In genomic region chr17:17828191-17828981, GRCm38 (mm10) we compare ENCODE assay signal across 9 mouse cellular contexts. TPM values are rescaled to one million over a fixed set of nuclear protein-coding genes. Genes with fewer than 3 reads are reported as not detected.
DNase-seq lines count a peak whose midpoint lies in the region; ATAC-seq and TF ChIP-seq lines count a peak whose summit lies in the region.
"Had no signal": no experiment of that assay in that cellular context is flagged by ENCODE, and none has a peak within 500 bp of the region (broad histone marks: within the 10 kb centered on the region; RNA-seq: fewer than 3 reads in every experiment).

No protein-coding gene starts in this region.

- peak overlapping the region; percentile 90 for H3K4me2 ChIP-seq in embryonic facial prominence, embryonic 12.5 days (replicated peaks)
- H3K4me2 ChIP-seq in heart, embryonic 11.5 days, result peak overlapping the region; percentile 87
- peak overlapping the region; percentile 63 for H3K4me2 ChIP-seq in kidney, embryonic 14.5 days (replicated peaks; ENCODE audit: low read depth, low read length)

- DNase-seq in adrenal gland, adult 2 months, result peak; percentile 65
- peak; percentile 52 for DNase-seq in lung, adult 2 months
- peak; percentile 63 for DNase-seq in ovary, postnatal 36 days (ENCODE audit: low spot score)

- peaks cover 26% of the 10 kb centered on the region for H3K36me3 ChIP-seq in E14TG2a.4 (ENCODE audit: insufficient read depth, low read length)
- H3K36me3 ChIP-seq in embryonic facial prominence, embryonic 12.5 days, result peaks cover 22% of the 10 kb centered on the region
- H3K36me3 ChIP-seq in heart, embryonic 11.5 days (ENCODE audit: control insufficient read depth, insufficient read depth, low read length), result peaks cover 6% of the 10 kb centered on the region; the same call in 1 of the 2 replicates
- H3K36me3 ChIP-seq in kidney, embryonic 14.5 days (ENCODE audit: control insufficient read depth, insufficient read depth, low read length), result peaks cover 19% of the 10 kb centered on the region

- H3K9me3 ChIP-seq in E14TG2a.4 (ENCODE audit: low read length), result no peaks in the 10 kb centered on the region
- H3K9me3 ChIP-seq in embryonic facial prominence, embryonic 12.5 days, result no peaks in the 10 kb centered on the region
- H3K9me3 ChIP-seq in heart, embryonic 11.5 days (replicated peaks; ENCODE audit: control insufficient read depth, low read length), result no peaks in the 10 kb centered on the region
- H3K9me3 ChIP-seq in kidney, embryonic 14.5 days (ENCODE audit: control insufficient read depth, low read length), result no peaks in the 10 kb centered on the region

- H3K9ac ChIP-seq in embryonic facial prominence, embryonic 12.5 days, result peak overlapping the region; percentile 94
- H3K9ac ChIP-seq in heart, embryonic 11.5 days (ENCODE audit: low read depth, low read length), result peak overlapping the region; percentile 76
- peak overlapping the region; percentile 74 for H3K9ac ChIP-seq in kidney, embryonic 14.5 days (ENCODE audit: low read depth, low read length)

- peak overlapping the region; percentile 100 for H3K27ac ChIP-seq in embryonic facial prominence, embryonic 12.5 days
- peak overlapping the region; percentile 98 for H3K27ac ChIP-seq in heart, embryonic 11.5 days (ENCODE audit: low read depth, low read length)
- peak overlapping the region; percentile 99 for H3K27ac ChIP-seq in kidney, embryonic 14.5 days (ENCODE audit: low read depth, low read length)

- peaks cover 48% of the 10 kb centered on the region for H3K4me1 ChIP-seq in E14TG2a.4 (replicated peaks; ENCODE audit: low read depth, low read length)
- H3K4me1 ChIP-seq in embryonic facial prominence, embryonic 12.5 days, result peaks cover 34% of the 10 kb centered on the region
- H3K4me1 ChIP-seq in heart, embryonic 11.5 days (ENCODE audit: control insufficient read depth, insufficient read depth, low read length), result peaks cover 24% of the 10 kb centered on the region
- H3K4me1 ChIP-seq in kidney, embryonic 14.5 days (ENCODE audit: control insufficient read depth, insufficient read depth, low read length), result peaks cover 33% of the 10 kb centered on the region
- H3K4me1 ChIP-seq in lung, adult 2 months (ENCODE audit: control insufficient read depth, insufficient read depth, low read length), result peaks cover 3% of the 10 kb centered on the region; the same call in 1 of the 2 replicates

- no peaks in the 10 kb centered on the region for H3K27me3 ChIP-seq in E14TG2a.4 (ENCODE audit: insufficient read depth, low read length)
- no peaks in the 10 kb centered on the region for H3K27me3 ChIP-seq in embryonic facial prominence, embryonic 12.5 days
- H3K27me3 ChIP-seq in heart, embryonic 11.5 days (ENCODE audit: control insufficient read depth, insufficient read depth, low read length), result no peaks in the 10 kb centered on the region
- H3K27me3 ChIP-seq in kidney, embryonic 14.5 days (ENCODE audit: control insufficient read depth, insufficient read depth, low read length), result no peaks in the 10 kb centered on the region

- TF ChIP-seq CTCF in E14TG2a.4 (conservative IDR thresholded peaks at IDR 0.05; ENCODE audit: low read length), result no peak
- no peak for TF ChIP-seq CTCF in lung, adult 2 months (IDR thresholded peaks at IDR 0.05; ENCODE audit: insufficient read depth, low read length)

- peak; percentile 68 for ATAC-seq in embryonic facial prominence, embryonic 12.5 days (ENCODE audit: insufficient number of reproducible peaks, insufficient read depth, low FRiP score, low TSS enrichment)
- ATAC-seq in heart, embryonic 11.5 days (replicated peaks; ENCODE audit: insufficient number of reproducible peaks, low FRiP score, low TSS enrichment), result peak; percentile 60
- peak; percentile 63 for ATAC-seq in kidney, embryonic 14.5 days (ENCODE audit: low FRiP score, low TSS enrichment)
- no peak; the same call in 1 of the 2 replicates for ATAC-seq in monocyte, adult 5-6 weeks (replicated peaks; ENCODE audit: insufficient number of reproducible peaks, low FRiP score, low TSS enrichment, poor library complexity, severe bottlenecking)

- H3K4me3 ChIP-seq in E14TG2a.4 (replicated peaks; ENCODE audit: low read length), result peak overlapping the region; percentile 87
- peak overlapping the region; percentile 81 for H3K4me3 ChIP-seq in embryonic facial prominence, embryonic 12.5 days
- H3K4me3 ChIP-seq in heart, embryonic 11.5 days (ENCODE audit: low read depth, low read length), result peak overlapping the region; percentile 59
- H3K4me3 ChIP-seq in kidney, embryonic 14.5 days (ENCODE audit: low read length), result peak overlapping the region; percentile 80
- peak overlapping the region; percentile 79 for H3K4me3 ChIP-seq in lung, adult 2 months (replicated peaks; ENCODE audit: extremely low read depth, low read depth, low read length)

- WGBS in embryonic facial prominence, embryonic 12.5 days, result 0% methylated on average over 8 of the region's 15 CpGs
- 0% methylated on average over 13 of the region's 15 CpGs for WGBS in heart, embryonic 11.5 days (ENCODE audit: insufficient replicate concordance)
- 2% methylated on average over 12 of the region's 15 CpGs for WGBS in kidney, embryonic 14.5 days
- WGBS in lung, adult 2 months, result 2% methylated on average over 13 of the region's 15 CpGs

- TF ChIP-seq POLR2A in lung, adult 2 months (IDR thresholded peaks at IDR 0.05; ENCODE audit: borderline replicate concordance, extremely low read depth, low read depth, low read length), result no peak

RNA-seq across cellular contexts. Expression of gene Spaca6, which starts 1.4 kb away (rescaled TPM):
- 10 to 100 TPM; 47.5 to 52.3 TPM for total RNA-seq in adrenal gland, adult 2 months (2021)
- polyA plus RNA-seq in adrenal gland, adult 2 months (2012; rRNA removed), result 41.1 and 41.3 TPM in 2 replicates
- 56.8 and 60.6 TPM in 2 replicates for polyA plus RNA-seq in embryonic facial prominence, embryonic 12.5 days (2016; fragmentation: Nextera tagmentation; extraction: Ambion mirVana)
- polyA plus RNA-seq in heart, embryonic 11.5 days (2014; fragmentation: Nextera tagmentation; extraction: Ambion mirVana), result 15.5 and 25.1 TPM in 2 replicates
- polyA plus RNA-seq in kidney, embryonic 14.5 days (2014; fragmentation: Nextera tagmentation; extraction: Ambion mirVana), result 22.9 and 32.8 TPM in 2 replicates
- polyA plus RNA-seq in lung, adult 2 months (2012; rRNA removed), result 38.5 and 56.7 TPM in 2 replicates
- 0.10 TPM in 1 of 3 replicates, not detected in the others for total RNA-seq in monocyte, adult 5-6 weeks (2017)

RNA-seq across cellular contexts. Expression of gene Has1, which starts 26.6 kb away (rescaled TPM):
- under 1 TPM in 1 of 2 experiments, not detected in 1; 0.07 TPM for total RNA-seq in adrenal gland, adult 2 months (2021)
- polyA plus RNA-seq in adrenal gland, adult 2 months (2012; rRNA removed), result 0.22 and 0.36 TPM in 2 replicates
- polyA plus RNA-seq in embryonic facial prominence, embryonic 12.5 days (2016; fragmentation: Nextera tagmentation; extraction: Ambion mirVana), result 1.6 and 1.7 TPM in 2 replicates
- 0.93 and 2.0 TPM in 2 replicates for polyA plus RNA-seq in heart, embryonic 11.5 days (2014; fragmentation: Nextera tagmentation; extraction: Ambion mirVana)
- 1.1 and 1.6 TPM in 2 replicates for polyA plus RNA-seq in kidney, embryonic 14.5 days (2014; fragmentation: Nextera tagmentation; extraction: Ambion mirVana)
- polyA plus RNA-seq in lung, adult 2 months (2012; rRNA removed), result 1.9 and 3.8 TPM in 2 replicates
- total RNA-seq in monocyte, adult 5-6 weeks (2017), result not detected in 3 replicates
- total RNA-seq: hematopoietic stem cell, adult 5-6 weeks had no signal

RNA-seq across cellular contexts. Expression of gene Fpr1, which starts 55.4 kb away (rescaled TPM):
- not detected for total RNA-seq in adrenal gland, adult 2 months (2021)
- not detected in 2 replicates for polyA plus RNA-seq in adrenal gland, adult 2 months (2012; rRNA removed)
- polyA plus RNA-seq in embryonic facial prominence, embryonic 12.5 days (2016; fragmentation: Nextera tagmentation; extraction: Ambion mirVana), result 0.12 TPM in 1 of 2 replicates, not detected in the other
- not detected in 2 replicates for polyA plus RNA-seq in heart, embryonic 11.5 days (2014; fragmentation: Nextera tagmentation; extraction: Ambion mirVana)
- 0.16 TPM in 1 of 2 replicates, not detected in the other for polyA plus RNA-seq in kidney, embryonic 14.5 days (2014; fragmentation: Nextera tagmentation; extraction: Ambion mirVana)
- 15.1 and 19.0 TPM in 2 replicates for polyA plus RNA-seq in lung, adult 2 months (2012; rRNA removed)
- total RNA-seq in monocyte, adult 5-6 weeks (2017), result 9.8 to 11.3 TPM (median 10.1 TPM) in 3 replicates

RNA-seq across cellular contexts. Expression of gene Fpr2, which starts 59.2 kb away (rescaled TPM):
- under 1 TPM in 1 of 2 experiments, not detected in 1; 0.83 TPM for total RNA-seq in adrenal gland, adult 2 months (2021)
- polyA plus RNA-seq in adrenal gland, adult 2 months (2012; rRNA removed), result not detected in 2 replicates
- polyA plus RNA-seq in embryonic facial prominence, embryonic 12.5 days (2016; fragmentation: Nextera tagmentation; extraction: Ambion mirVana), result not detected in 2 replicates
- polyA plus RNA-seq in heart, embryonic 11.5 days (2014; fragmentation: Nextera tagmentation; extraction: Ambion mirVana), result not detected in 2 replicates
- polyA plus RNA-seq in kidney, embryonic 14.5 days (2014; fragmentation: Nextera tagmentation; extraction: Ambion mirVana), result 0.23 and 0.34 TPM in 2 replicates
- 5.4 and 10.9 TPM in 2 replicates for polyA plus RNA-seq in lung, adult 2 months (2012; rRNA removed)
- 29.1 to 53.2 TPM (median 41.4 TPM) in 3 replicates for total RNA-seq in monocyte, adult 5-6 weeks (2017)

RNA-seq across cellular contexts. Expression of gene Fpr3, which starts 59.3 kb away (rescaled TPM):
- total RNA-seq in adrenal gland, adult 2 months (2021), result not detected
- polyA plus RNA-seq in adrenal gland, adult 2 months (2012; rRNA removed), result not detected in 2 replicates
- polyA plus RNA-seq in embryonic facial prominence, embryonic 12.5 days (2016; fragmentation: Nextera tagmentation; extraction: Ambion mirVana), result not detected in 2 replicates
- polyA plus RNA-seq in heart, embryonic 11.5 days (2014; fragmentation: Nextera tagmentation; extraction: Ambion mirVana), result not detected in 2 replicates
- not detected in 2 replicates for polyA plus RNA-seq in kidney, embryonic 14.5 days (2014; fragmentation: Nextera tagmentation; extraction: Ambion mirVana)
- polyA plus RNA-seq in lung, adult 2 months (2012; rRNA removed), result not detected in 2 replicates
- total RNA-seq in monocyte, adult 5-6 weeks (2017), result not detected in 3 replicates
- total RNA-seq: hematopoietic stem cell, adult 5-6 weeks had no signal

Comparison
In these comparisons a context has a peak if more than half of its experiments do, and no peak if none do; other contexts are left out.
1. RNA of gene Fpr1, which starts 55.4 kb away (polyA plus RNA-seq): 15.1 to 19.0 TPM in lung, adult 2 months; 0.16 TPM in kidney, embryonic 14.5 days, 0.12 TPM in embryonic facial prominence, embryonic 12.5 days, not detected in heart, embryonic 11.5 days and not detected in adrenal gland, adult 2 months; every median in the first group is over 10 times any median in the second.
2. Peak in every context shown above with its lines, with median percentiles within 50 percentile points of each other: H3K4me3 ChIP-seq, DNase-seq, H3K27ac ChIP-seq, H3K4me2 ChIP-seq and H3K9ac ChIP-seq.